Mouse (Mus musculus) layer of hippocampus, adult 8-10 months (tissue): ENCODE results near the gene Dnah7c. TPM values are rescaled to one million over a fixed set of nuclear protein-coding genes. Genes with fewer than 3 reads are reported as not detected.

Experiments used
- DNase-seq, 2 experiments: peaks; one replicate each; pipeline ENCODE4 v3.0.0; 2022; ENCODE audit warnings: low spot score in 2 of 2
- total RNA-seq, 4 experiments: library from RNA; stranded (reverse); gene quantifications; 2 replicates each; pipeline ENCODE4 v1.2.4; 2022

Dnah7c gene
- total RNA-seq, 4 experiments from 2014 or later = 0.33 to 0.94 (median 0.39) TPM

- peak; percentile 95 to 99 for DNase-seq
Observed at GRCm38 (mm10) chr1:46853317-46854035, 428.1 kb downstream of the Dnah7c start.

- no peak for DNase-seq
Observed at GRCm38 (mm10) chr1:46854036-46854900, 428.9 kb downstream of the Dnah7c start.

- no peak for DNase-seq
Observed at GRCm38 (mm10) chr1:46856498-46856897, 431.1 kb downstream of the Dnah7c start.
